Mouse (Mus musculus) urinary bladder, postnatal 4 days (tissue): ENCODE measurements at regions not wholly inside any gene's neighbourhood (a gene's known extent, or its start where the extent isn't known, plus 50 kb on each side); places are given as distances from the start of the nearest gene placed in this dataset.

Source experiments
- DNase-seq, 2 experiments: peaks; one replicate each; pipeline ENCODE4 v3.0.0; 2021 to 2022; ENCODE audit warnings: low spot score in 2 of 2

GRCm38 (mm10) chr10:17427316-17427715 is 295.7 kb upstream of the Cited2 start:
- no peak for DNase-seq

GRCm38 (mm10) chr10:17428315-17428714 is 294.7 kb upstream of the Cited2 start:
- DNase-seq = no peak

GRCm38 (mm10) chr10:17431068-17431467 is 291.9 kb upstream of the Cited2 start:
- no peak for DNase-seq

- no peak for DNase-seq
Measured at GRCm38 (mm10) chr10:17434098-17434497, 288.9 kb upstream of the Cited2 start.

- DNase-seq = no peak
Measured at GRCm38 (mm10) chr10:17450240-17450639, 272.8 kb upstream of the Cited2 start.

- no peak for DNase-seq
Measured at GRCm38 (mm10) chr10:17470880-17471279, 252.1 kb upstream of the Cited2 start.

GRCm38 (mm10) chr10:17472536-17472935 is 250.5 kb upstream of the Cited2 start:
- DNase-seq = no peak

GRCm38 (mm10) chr10:17475976-17476375 is 247.0 kb upstream of the Cited2 start:
- DNase-seq = no peak

- no peak for DNase-seq
Measured at GRCm38 (mm10) chr10:17476720-17477119, 246.3 kb upstream of the Cited2 start.

GRCm38 (mm10) chr10:17478761-17479632 is 244.0 kb upstream of the Cited2 start:
- no peak for DNase-seq

- no peak for DNase-seq
Measured at GRCm38 (mm10) chr10:17482751-17483150, 240.3 kb upstream of the Cited2 start.

GRCm38 (mm10) chr10:17485049-17485449 is 238.0 kb upstream of the Cited2 start:
- no peak for DNase-seq

- DNase-seq = no peak
Measured at GRCm38 (mm10) chr10:17485515-17485914, 237.5 kb upstream of the Cited2 start.

GRCm38 (mm10) chr10:17486011-17486410 is 237.0 kb upstream of the Cited2 start:
- no peak for DNase-seq

- DNase-seq = no peak
Measured at GRCm38 (mm10) chr10:17487460-17487859, 235.6 kb upstream of the Cited2 start.

- DNase-seq = no peak
Measured at GRCm38 (mm10) chr10:17491611-17492305, 231.3 kb upstream of the Cited2 start.

- DNase-seq = no peak
Measured at GRCm38 (mm10) chr10:17493137-17493536, 229.9 kb upstream of the Cited2 start.

GRCm38 (mm10) chr10:17496831-17497230 is 226.2 kb upstream of the Cited2 start:
- no peak for DNase-seq

GRCm38 (mm10) chr10:17510626-17511193 is 212.3 kb upstream of the Cited2 start:
- no peak for DNase-seq

GRCm38 (mm10) chr10:17511779-17512335 is 211.2 kb upstream of the Cited2 start:
- DNase-seq = no peak

GRCm38 (mm10) chr10:17512487-17512886 is 210.5 kb upstream of the Cited2 start:
- DNase-seq = no peak

- DNase-seq = no peak
Measured at GRCm38 (mm10) chr10:17513756-17514155, 209.3 kb upstream of the Cited2 start.
